Mouse (Mus musculus) heart, embryonic 13.5 days (tissue): ENCODE data around the gene Fgfr2. TPM values are rescaled to one million over a fixed set of nuclear protein-coding genes. Genes with fewer than 3 reads are reported as not detected.
A peak's percentile ranks its signal among the peaks of the same experiment; 100 is the strongest.

ENCODE experiments used
- ATAC-seq: fragments of 200-750 bp; cut with Nextera tagmentation; 2 replicates; pipeline ENCODE4 v1.8.0; 2017; ENCODE audit warnings: moderate TSS enrichment; ENCODE audit not compliant: insufficient number of reproducible peaks, low FRiP score, low TSS enrichment; ENCODE audit errors: extremely low read depth
- H3K27ac ChIP-seq: fragments of 300-500 bp; sonication (generic); replicated peaks from 2 replicates; pipeline ENCODE4 v1.5.1; 2015; ENCODE audit warnings: moderate library complexity, mild to moderate bottlenecking, inconsistent platforms
- H3K27me3 ChIP-seq: fragments of 300-500 bp; sonication (generic); replicated peaks from 2 replicates; pipeline ENCODE4 v1.6.1; 2015; ENCODE audit warnings: mild to moderate bottlenecking, inconsistent platforms
- H3K36me3 ChIP-seq: fragments of 300-500 bp; sonication (generic); 2 replicates; pipeline ENCODE4 v1.6.1; 2015; ENCODE audit warnings: mild to moderate bottlenecking, inconsistent platforms
- H3K4me1 ChIP-seq: fragments of 300-500 bp; sonication (generic); 2 replicates; pipeline ENCODE4 v1.6.1; 2015; ENCODE audit warnings: inconsistent platforms
- H3K4me2 ChIP-seq: fragments of 300-500 bp; sonication (generic); 2 replicates; pipeline ENCODE4 v1.6.1; 2015; ENCODE audit warnings: inconsistent platforms, mild to moderate bottlenecking, moderate library complexity
- H3K4me3 ChIP-seq: fragments of 300-500 bp; sonication (generic); 2 replicates; pipeline ENCODE4 v1.5.1; 2015; ENCODE audit warnings: moderate library complexity, mild to moderate bottlenecking, inconsistent platforms
- H3K9ac ChIP-seq: fragments of 300-500 bp; sonication (generic); 2 replicates; pipeline ENCODE4 v1.6.1; 2015; ENCODE audit warnings: inconsistent platforms, mild to moderate bottlenecking, moderate library complexity
- H3K9me3 ChIP-seq: fragments of 300-500 bp; sonication (generic); 2 replicates; pipeline ENCODE4 v1.6.1; 2016; ENCODE audit warnings: inconsistent platforms
- WGBS: fragments of 180-500 bp; shearing (Covaris S2); methylation state at CpG from one replicate; pipeline ENCODE4 v1.1.7; 2015; ENCODE audit warnings: mixed read lengths; 5-methylcytosine and 5-hydroxymethylcytosine counted together
- polyA plus RNA-seq: library from polyadenylated mRNA; unstranded; fragments of >200 nt; fragmentation: Nextera tagmentation; extraction: Ambion mirVana; gene quantifications from 2 replicates; pipeline ENCODE4 v1.2.1, GENCODE M21; 2015

Gene Fgfr2
- polyA plus RNA-seq, 1 experiment from 2014 or later: 22.5 TPM

DNA sequence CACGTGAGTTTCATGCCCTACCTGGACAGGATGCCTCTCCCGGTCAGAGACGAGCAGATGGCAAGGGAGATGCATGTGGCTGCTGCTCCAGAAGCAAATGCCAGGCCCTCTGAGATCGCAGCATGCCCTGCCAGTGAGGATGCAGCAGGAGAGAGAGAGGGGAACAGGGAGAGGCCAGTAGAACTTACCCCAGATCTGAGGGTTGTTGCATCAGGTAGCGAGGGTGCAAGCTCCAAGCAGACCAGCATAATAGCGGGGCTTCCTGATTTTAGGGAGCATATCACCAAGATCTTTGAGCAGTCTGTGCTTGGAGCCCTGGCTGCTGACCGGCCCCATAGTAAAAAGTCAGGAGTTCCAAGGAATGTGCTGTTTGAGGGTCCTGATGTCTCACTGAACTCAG, 2497.8 kb downstream of the Fgfr2 start:
- peaks cover 43% of the 10 kb centered on the region for H3K4me1 ChIP-seq
- no peaks in the 10 kb centered on the region for H3K9me3 ChIP-seq
- H3K4me2 ChIP-seq: no peak overlapping the region; the same call in 1 of the 2 replicates
- 0 out of 2 replicates have a peak overlapping the region, but pooled peaks have one; percentile 52 for H3K9ac ChIP-seq
- WGBS: 72% methylated on average over 7 of the region's 7 CpGs
- H3K27me3 ChIP-seq: peaks cover 12% of the 10 kb centered on the region
- H3K27ac ChIP-seq: no peak overlapping the region
- no peaks in the 10 kb centered on the region for H3K36me3 ChIP-seq
- no peak overlapping the region for H3K4me3 ChIP-seq
- ATAC-seq: no peak

DNA sequence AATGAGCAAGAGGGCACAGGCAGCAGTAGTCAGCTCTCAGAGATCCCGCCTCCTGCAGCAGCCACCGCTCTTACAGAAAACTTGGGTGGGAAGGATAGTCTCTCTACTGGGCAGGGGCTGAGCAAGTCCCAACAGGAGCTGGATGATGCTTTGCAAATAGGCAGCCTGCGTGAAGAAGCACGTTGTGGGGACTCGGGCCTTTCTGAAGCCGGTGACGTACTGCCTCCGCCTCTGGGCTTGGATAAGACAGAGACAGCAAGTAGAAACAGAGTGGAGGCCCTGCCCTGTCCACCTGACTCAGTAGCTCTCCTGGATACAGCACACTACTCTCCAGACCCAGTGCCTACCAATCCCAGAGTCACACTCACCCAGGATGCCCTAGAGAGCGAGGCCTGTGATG, 2498.9 kb downstream of the Fgfr2 start:
- no peak for ATAC-seq
- Histone ChIP-seq H3K4me2 (no peak overlapping the region), H3K36me3 (no peaks in the 10 kb centered on the region), H3K9ac (no peak overlapping the region), H3K4me1 (peaks cover 40% of the 10 kb centered on the region), H3K27me3 (peaks cover 12% of the 10 kb centered on the region), H3K9me3 (no peaks in the 10 kb centered on the region), H3K4me3 (no peak overlapping the region), H3K27ac (0 out of 2 replicates have a peak overlapping the region, but pooled peaks have one; percentile 12)
- WGBS: 85% methylated on average over 9 of the region's 9 CpGs

DNA sequence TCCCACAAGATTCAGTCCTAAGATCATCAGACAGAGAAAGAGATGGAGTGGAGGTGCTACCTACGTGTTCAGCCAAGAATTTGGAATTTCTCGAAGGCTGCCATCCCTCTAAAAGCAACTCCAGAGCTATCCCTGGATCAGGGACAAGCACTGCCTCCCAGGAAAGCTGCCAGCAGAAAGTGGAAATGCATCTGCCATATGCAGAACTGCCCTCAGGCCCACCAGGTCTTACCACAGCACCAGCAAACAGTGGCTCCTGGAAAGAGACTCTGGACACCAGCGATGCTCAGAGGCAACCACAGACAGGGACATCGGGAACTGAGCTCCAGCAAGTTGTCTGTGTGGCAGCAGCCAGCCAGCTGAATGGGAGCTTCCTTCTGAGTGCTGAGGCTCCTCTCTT, 2500.8 kb downstream of the Fgfr2 start:
- peaks cover 25% of the 10 kb centered on the region for H3K4me1 ChIP-seq
- no peaks in the 10 kb centered on the region for H3K36me3 ChIP-seq
- no peak overlapping the region for H3K4me3 ChIP-seq
- WGBS: 71% methylated on average over 4 of the region's 4 CpGs
- no peak for ATAC-seq
- H3K9me3 ChIP-seq: no peaks in the 10 kb centered on the region
- no peak overlapping the region for H3K9ac ChIP-seq
- H3K27ac ChIP-seq: no peak overlapping the region
- H3K27me3 ChIP-seq: peaks cover 17% of the 10 kb centered on the region
- no peak overlapping the region for H3K4me2 ChIP-seq

DNA sequence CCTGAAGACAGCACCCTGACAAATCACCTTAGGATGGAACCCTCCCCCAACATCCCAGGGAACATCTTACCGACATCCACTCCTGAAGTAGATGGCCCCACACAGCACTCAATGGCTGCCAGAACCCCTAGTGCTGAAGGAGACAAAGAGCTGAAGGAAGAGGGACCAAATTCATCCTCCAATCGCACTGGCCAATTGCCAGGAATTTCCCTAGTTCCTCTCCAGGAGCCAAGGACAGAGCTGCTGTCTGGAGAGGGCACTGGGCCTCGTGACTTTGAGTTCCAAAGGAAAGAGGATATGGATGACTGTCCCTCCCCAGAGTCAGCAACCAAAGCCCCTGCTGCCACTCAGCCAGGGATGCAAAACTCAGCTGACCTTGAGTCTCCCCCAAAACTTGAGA, 2501.2 kb downstream of the Fgfr2 start:
- 36% methylated on average over 3 of the region's 3 CpGs for WGBS

DNA sequence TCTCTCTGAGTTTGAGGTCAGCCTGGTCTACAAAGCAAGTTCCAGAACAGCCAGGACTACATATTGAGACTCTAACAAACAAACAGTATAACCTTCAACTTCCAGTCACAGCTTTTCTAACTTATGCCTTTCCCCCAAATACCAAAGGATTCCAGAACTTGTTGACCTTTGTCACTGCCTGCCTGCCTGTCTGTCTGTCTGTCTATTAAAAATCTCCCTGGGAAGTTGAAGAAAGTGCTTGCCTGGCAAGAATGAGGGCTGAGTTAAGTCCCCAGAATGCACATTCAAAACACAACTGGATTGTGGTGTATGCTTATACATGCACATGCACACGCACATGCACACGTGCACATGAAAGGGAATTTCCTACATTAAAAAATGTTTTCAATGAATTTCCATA, 2502.1 kb downstream of the Fgfr2 start:
- no peak overlapping the region for H3K9ac ChIP-seq
- H3K4me3 ChIP-seq: no peak overlapping the region
- H3K36me3 ChIP-seq: no peaks in the 10 kb centered on the region
- H3K27ac ChIP-seq: no peak overlapping the region
- H3K4me2 ChIP-seq: no peak overlapping the region
- peaks cover 18% of the 10 kb centered on the region for H3K27me3 ChIP-seq
- WGBS: 84% methylated on average over 2 of the region's 2 CpGs
- ATAC-seq: no peak
- H3K4me1 ChIP-seq: peaks cover 21% of the 10 kb centered on the region
- no peaks in the 10 kb centered on the region for H3K9me3 ChIP-seq

More for the DNA sequence above, 2501.2 kb downstream of the Fgfr2 start:
- H3K4me1 ChIP-seq: peaks cover 25% of the 10 kb centered on the region
- H3K9me3 ChIP-seq: no peaks in the 10 kb centered on the region
- H3K27ac ChIP-seq: no peak overlapping the region
- peak; percentile 40; the same call in 1 of the 2 replicates for ATAC-seq
- no peaks in the 10 kb centered on the region for H3K36me3 ChIP-seq
- peaks cover 18% of the 10 kb centered on the region for H3K27me3 ChIP-seq
- no peak overlapping the region for H3K9ac ChIP-seq
- H3K4me2 ChIP-seq: no peak overlapping the region
- H3K4me3 ChIP-seq: no peak overlapping the region

DNA sequence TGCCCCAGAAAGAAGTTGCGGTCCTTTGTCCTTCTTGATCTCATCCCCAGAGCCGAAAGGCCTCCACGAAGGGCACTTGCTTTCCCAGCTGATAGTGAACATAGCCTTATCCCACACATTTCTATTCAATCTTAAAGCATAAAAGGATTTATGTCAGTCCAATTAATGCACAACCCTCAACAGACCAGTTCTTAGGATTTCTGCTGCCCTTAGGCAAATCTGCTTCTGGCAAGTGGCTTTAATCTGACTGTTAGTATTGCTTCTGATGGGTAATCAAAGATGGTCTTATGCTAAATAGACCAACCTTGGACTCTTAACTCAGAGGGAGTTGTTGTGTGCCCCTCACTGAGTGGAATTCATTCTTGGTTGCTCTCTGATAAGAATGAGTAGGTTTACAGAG, 2505.6 kb downstream of the Fgfr2 start:
- H3K4me3 ChIP-seq: no peak overlapping the region
- ATAC-seq: no peak
- 0 out of 2 replicates have a peak, but pooled peaks cover 6% of the 10 kb centered on the region for H3K27me3 ChIP-seq
- no peaks in the 10 kb centered on the region for H3K9me3 ChIP-seq
- H3K36me3 ChIP-seq: no peaks in the 10 kb centered on the region
- H3K4me1 ChIP-seq: peaks cover 18% of the 10 kb centered on the region
- no peak overlapping the region for H3K27ac ChIP-seq
- no peak overlapping the region for H3K9ac ChIP-seq
- 83% methylated on average over 3 of the region's 3 CpGs for WGBS
- H3K4me2 ChIP-seq: no peak overlapping the region

DNA sequence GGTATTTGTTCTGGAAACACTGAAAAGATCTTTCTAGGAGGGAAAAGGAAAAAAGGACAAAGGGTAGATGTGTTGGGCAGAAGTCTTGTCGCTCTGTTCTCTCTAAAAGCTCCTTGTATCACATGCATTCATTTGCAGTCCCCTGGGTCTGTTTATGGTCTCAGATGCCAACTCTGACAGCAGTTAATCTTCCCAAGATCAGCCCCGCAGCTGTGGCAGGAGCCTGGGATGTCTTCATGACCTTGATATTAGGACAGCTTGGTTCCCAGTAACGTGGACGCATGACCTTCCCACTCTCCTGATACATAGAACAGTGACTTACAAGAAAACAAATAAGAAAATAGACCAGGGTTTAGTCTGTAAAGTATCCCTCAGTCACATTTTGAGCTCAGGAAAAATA, 2509.2 kb downstream of the Fgfr2 start:
- Histone ChIP-seq H3K4me2 (no peak overlapping the region), H3K4me3 (no peak overlapping the region), H3K27me3 (0 out of 2 replicates have a peak, but pooled peaks cover 6% of the 10 kb centered on the region), H3K27ac (no peak overlapping the region), H3K4me1 (peaks cover 6% of the 10 kb centered on the region), H3K9me3 (no peaks in the 10 kb centered on the region), H3K9ac (no peak overlapping the region), H3K36me3 (no peaks in the 10 kb centered on the region)
- no peak for ATAC-seq
- WGBS: 51% methylated on average over 4 of the region's 4 CpGs

DNA sequence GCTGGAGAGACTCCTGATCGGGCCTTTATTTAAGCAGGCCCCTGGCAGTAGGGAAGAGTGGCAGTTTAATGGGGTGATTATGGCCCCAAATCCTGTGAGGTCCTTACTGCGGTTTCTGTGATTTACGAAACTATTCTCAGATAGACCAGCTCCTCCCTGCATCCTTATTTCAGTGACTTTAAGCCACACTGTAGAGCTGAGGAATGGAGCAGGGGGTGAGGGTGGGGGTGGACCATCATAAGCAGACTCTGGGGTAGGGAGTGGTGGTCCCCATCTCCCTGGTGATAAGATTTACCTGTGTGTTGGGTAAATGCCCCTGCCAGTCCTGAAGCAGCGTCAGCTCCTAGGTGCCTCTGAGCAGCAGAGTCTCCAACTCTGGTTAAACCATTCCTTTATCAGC, 2516.2 kb downstream of the Fgfr2 start:
- Histone ChIP-seq H3K27me3 (no peaks in the 10 kb centered on the region), H3K4me1 (no peaks in the 10 kb centered on the region), H3K9me3 (no peaks in the 10 kb centered on the region), H3K36me3 (no peaks in the 10 kb centered on the region), H3K27ac (no peak overlapping the region), H3K9ac (no peak overlapping the region), H3K4me3 (no peak overlapping the region), H3K4me2 (no peak overlapping the region)
- no peak for ATAC-seq
- 86% methylated on average over 4 of the region's 4 CpGs for WGBS

DNA sequence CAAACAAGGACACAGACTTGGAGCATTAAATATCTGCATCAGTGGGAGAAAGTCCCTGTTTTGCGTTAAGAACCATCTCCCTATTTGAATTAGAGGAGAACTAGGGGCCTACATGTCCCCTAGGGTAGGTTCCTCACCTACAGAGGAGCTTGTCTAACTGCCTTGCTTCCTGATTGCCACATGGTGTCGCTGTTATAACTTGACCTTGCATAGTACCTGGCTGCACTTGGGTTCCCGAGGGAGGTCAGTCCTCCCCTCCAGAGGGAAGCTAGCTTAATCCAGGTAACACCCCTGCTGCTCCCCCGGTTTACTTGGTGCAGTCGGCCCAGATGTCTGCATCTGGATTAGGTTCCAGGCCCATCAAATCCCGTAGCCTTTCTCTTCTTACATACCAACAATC, 2518.0 kb downstream of the Fgfr2 start:
- WGBS: 16% methylated on average over 6 of the region's 6 CpGs
- H3K4me1 ChIP-seq: no peaks in the 10 kb centered on the region
- no peak overlapping the region for H3K4me2 ChIP-seq
- H3K4me3 ChIP-seq: no peak overlapping the region
- no peak overlapping the region for H3K27ac ChIP-seq
- H3K36me3 ChIP-seq: no peaks in the 10 kb centered on the region
- no peaks in the 10 kb centered on the region for H3K9me3 ChIP-seq
- ATAC-seq: no peak
- H3K9ac ChIP-seq: no peak overlapping the region; the same call in 1 of the 2 replicates
- H3K27me3 ChIP-seq: no peaks in the 10 kb centered on the region

DNA sequence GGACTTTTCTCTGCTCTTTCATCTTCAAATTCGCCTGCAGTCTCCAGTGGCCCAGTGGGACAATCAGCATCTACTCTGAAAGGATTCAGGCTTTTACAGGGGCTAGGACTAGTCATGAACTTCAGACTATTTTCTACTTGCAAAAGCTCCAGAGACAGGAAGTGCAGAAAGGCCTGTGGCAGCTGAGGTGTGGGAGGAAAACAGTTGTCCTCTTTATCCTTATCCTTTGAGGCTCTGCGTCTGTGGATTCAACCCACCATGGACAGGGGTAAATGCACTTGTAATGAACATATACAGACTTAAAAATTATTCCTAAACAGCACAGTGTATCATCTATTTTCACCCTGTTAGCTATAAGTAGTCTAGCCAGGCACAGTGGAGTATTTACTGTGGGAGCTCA, 2518.8 kb downstream of the Fgfr2 start:
- Histone ChIP-seq H3K9me3 (no peaks in the 10 kb centered on the region), H3K27ac (no peak overlapping the region), H3K4me2 (no peak overlapping the region), H3K27me3 (no peaks in the 10 kb centered on the region), H3K36me3 (no peaks in the 10 kb centered on the region), H3K4me3 (no peak overlapping the region), H3K9ac (no peak overlapping the region), H3K4me1 (no peaks in the 10 kb centered on the region)
- ATAC-seq: no peak
- WGBS: 52% methylated on average over 2 of the region's 2 CpGs

DNA sequence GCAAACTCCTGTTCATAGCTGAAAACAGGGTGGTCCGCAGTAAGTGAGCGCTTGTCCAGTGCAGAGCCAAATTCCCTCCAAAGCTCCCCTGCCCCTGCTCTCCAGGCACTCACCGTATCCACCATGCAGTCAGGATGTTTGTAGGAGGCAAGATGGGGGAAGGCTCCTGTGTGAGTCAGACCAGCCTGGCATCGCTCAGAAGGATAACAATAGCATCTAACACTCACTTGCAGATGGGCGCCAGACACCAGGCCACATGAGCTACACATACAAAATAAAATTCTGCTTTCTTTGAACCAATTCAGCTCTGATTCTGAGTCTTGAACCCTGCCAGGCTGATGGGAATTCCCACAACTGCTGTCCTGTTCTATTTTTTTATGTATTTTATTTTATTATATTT, 2519.6 kb downstream of the Fgfr2 start:
- no peak for ATAC-seq
- Histone ChIP-seq H3K4me3 (no peak overlapping the region), H3K4me1 (no peaks in the 10 kb centered on the region), H3K36me3 (no peaks in the 10 kb centered on the region), H3K9ac (no peak overlapping the region), H3K27me3 (no peaks in the 10 kb centered on the region), H3K9me3 (no peaks in the 10 kb centered on the region), H3K4me2 (no peak overlapping the region), H3K27ac (no peak overlapping the region)
- 62% methylated on average over 5 of the region's 5 CpGs for WGBS

DNA sequence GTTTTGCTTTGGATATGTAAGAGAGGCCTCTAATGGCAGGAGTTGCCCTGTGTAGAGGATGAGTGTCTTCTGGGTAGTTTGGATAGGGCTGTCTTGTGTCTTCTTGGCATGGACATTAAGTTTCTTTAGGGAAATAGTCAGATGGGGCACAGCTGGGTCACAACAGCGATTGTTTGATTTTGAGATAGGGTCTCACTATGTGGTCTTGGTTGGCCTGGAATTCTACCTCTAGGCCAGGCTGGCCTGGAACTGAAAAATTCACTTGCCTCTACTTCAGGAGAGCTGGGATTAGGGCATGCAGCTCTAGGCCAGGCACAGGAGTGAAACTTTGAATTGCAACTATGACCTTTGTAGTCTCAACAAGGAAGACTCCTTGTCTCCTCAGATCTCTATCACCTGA, 2520.3 kb downstream of the Fgfr2 start:
- Histone ChIP-seq H3K4me2 (no peak overlapping the region), H3K27ac (no peak overlapping the region), H3K4me3 (no peak overlapping the region), H3K27me3 (no peaks in the 10 kb centered on the region), H3K36me3 (no peaks in the 10 kb centered on the region), H3K9ac (no peak overlapping the region), H3K9me3 (no peaks in the 10 kb centered on the region), H3K4me1 (no peaks in the 10 kb centered on the region)
- no peak for ATAC-seq
- 74% methylated on average over 1 of the region's 1 CpGs for WGBS
